Mouse (Mus musculus) limb, embryonic 11.5 days (tissue): ENCODE measurements around the gene Pi4ka. TPM values are rescaled to one million over a fixed set of nuclear protein-coding genes. Genes with fewer than 3 reads are reported as not detected.
A peak's percentile ranks its signal among the peaks of the same experiment; 100 is the strongest.

ENCODE experiments used
- ATAC-seq: fragments of 200-750 bp; cut with Nextera tagmentation; 2 replicates; pipeline ENCODE4 v1.8.0; 2017; ENCODE audit warnings: low read depth; ENCODE audit not compliant: insufficient number of reproducible peaks, low FRiP score, low TSS enrichment
- DNase-seq: peaks from one replicate; pipeline ENCODE4 v3.0.0-alpha.2; 2015; ENCODE audit warnings: low spot score
- H3K27ac ChIP-seq: fragments of 300-500 bp; sonication (generic); replicated peaks from 2 replicates; pipeline ENCODE4 v1.5.1; 2014; ENCODE audit warnings: low read depth, mild to moderate bottlenecking, low read length
- H3K27me3 ChIP-seq: fragments of 300-500 bp; sonication (generic); 2 replicates; pipeline ENCODE4 v1.6.1; 2014; ENCODE audit warnings: mild to moderate bottlenecking, low read length, mixed read lengths; ENCODE audit not compliant: control insufficient read depth, insufficient read depth
- H3K36me3 ChIP-seq: fragments of 300-500 bp; sonication (generic); 2 replicates; pipeline ENCODE4 v1.6.1; 2014; ENCODE audit warnings: mild to moderate bottlenecking, low read length, moderate library complexity, mixed read lengths; ENCODE audit not compliant: control insufficient read depth, insufficient read depth
- H3K4me1 ChIP-seq: fragments of 300-500 bp; sonication (generic); 2 replicates; pipeline ENCODE4 v1.6.1; 2014; ENCODE audit warnings: low read length, mixed read lengths; ENCODE audit not compliant: control insufficient read depth, insufficient read depth
- H3K4me2 ChIP-seq: fragments of 300-500 bp; sonication (generic); 2 replicates; pipeline ENCODE4 v1.6.1; 2014; ENCODE audit warnings: low read depth, mild to moderate bottlenecking, moderate library complexity; ENCODE audit not compliant: severe bottlenecking
- H3K4me3 ChIP-seq: fragments of 300-500 bp; sonication (generic); 2 replicates; pipeline ENCODE4 v1.5.1; 2014; ENCODE audit warnings: low read depth, low read length
- H3K9ac ChIP-seq: fragments of 300-500 bp; sonication (generic); 2 replicates; pipeline ENCODE4 v1.6.1; 2014; ENCODE audit warnings: mild to moderate bottlenecking, low read length
- H3K9me3 ChIP-seq: fragments of 300-500 bp; sonication (generic); 2 replicates; pipeline ENCODE4 v1.6.1; 2016; ENCODE audit warnings: low read length; ENCODE audit not compliant: control insufficient read depth
- WGBS: fragments of 180-500 bp; shearing (Covaris S2); extraction: QIAGEN DNeasy Blood & Tissue Kit; methylation state at CpG from one replicate; pipeline ENCODE4 v1.1.7; 2014; 5-methylcytosine and 5-hydroxymethylcytosine counted together
- polyA plus RNA-seq: library from polyadenylated mRNA; unstranded; fragments of >200 nt; fragmentation: Nextera tagmentation; extraction: Ambion mirVana; gene quantifications from 2 replicates; pipeline ENCODE4 v1.2.1, GENCODE M21; 2014

Gene Pi4ka
- 33.2 and 33.6 TPM in 2 replicates for polyA plus RNA-seq

- Histone ChIP-seq H3K4me2 (peak within 1 kb of the TSS; percentile 78), H3K27me3 (no peaks in the 10 kb centered on the region), H3K27ac (no peak within 1 kb of the TSS; the same call in 1 of the 2 replicates), H3K36me3 (no peaks in the 10 kb centered on the region), H3K4me1 (peaks cover 9% of the 10 kb centered on the region; the same call in 1 of the 2 replicates), H3K9ac (peak within 1 kb of the TSS; percentile 61), H3K9me3 (no peaks in the 10 kb centered on the region), H3K4me3 (peak within 1 kb of the TSS; percentile 67)
- peak; percentile 95 for ATAC-seq
- DNase-seq: peak; percentile 100
- under 1% methylated on average over 61 of the region's 69 CpGs for WGBS
These were observed at the start of gene Pi4ka, which contains the start of gene Snap29 for GRCm38 (mm10) chr16:17405736-17406443. Pi4ka (minus strand) TSS chr16:17406314. Snap29 (plus strand) TSS chr16:17405986.

GRCm38 (mm10) chr16:17452373-17452715 lies 46.2 kb upstream of the Pi4ka start:
- Histone ChIP-seq H3K27me3 (no peaks in the 10 kb centered on the region), H3K4me1 (peaks cover 9% of the 10 kb centered on the region), H3K4me2 (peak overlapping the region; percentile 66), H3K9ac (peak overlapping the region; percentile 97), H3K36me3 (peaks cover 7% of the 10 kb centered on the region), H3K9me3 (no peaks in the 10 kb centered on the region), H3K27ac (peak overlapping the region; percentile 88; the same call in 1 of the 2 replicates), H3K4me3 (peak overlapping the region; percentile 97)
- ATAC-seq (peak; percentile 23; the same call in 1 of the 2 replicates), DNase-seq (no peak)
- WGBS: under 1% methylated on average over 24 of the region's 24 CpGs

- H3K27me3 ChIP-seq: no peaks in the 10 kb centered on the region
- H3K4me1 ChIP-seq: peaks cover 9% of the 10 kb centered on the region
- H3K4me2 ChIP-seq: peak within 1 kb of the TSS; percentile 66
- H3K4me3 ChIP-seq: peak within 1 kb of the TSS; percentile 97
- H3K27ac ChIP-seq: peak within 1 kb of the TSS; percentile 88
- H3K36me3 ChIP-seq: peaks cover 5% of the 10 kb centered on the region
- H3K9me3 ChIP-seq: no peaks in the 10 kb centered on the region
- DNase-seq (peak; percentile 99), ATAC-seq (peak; percentile 97)
- under 1% methylated on average over 59 of the region's 63 CpGs for WGBS
- peak within 1 kb of the TSS; percentile 97 for H3K9ac ChIP-seq
These were observed 45.6 kb upstream of the Pi4ka start, which contains the start of gene Crkl for GRCm38 (mm10) chr16:17451541-17452372. Crkl (plus strand) TSS chr16:17451987.

GRCm38 (mm10) chr16:17432576-17432975 lies 26.5 kb upstream of the Pi4ka start:
- WGBS: 89% methylated on average over 2 of the region's 2 CpGs
- H3K4me2 ChIP-seq: no peak overlapping the region
- no peaks in the 10 kb centered on the region for H3K27me3 ChIP-seq
- H3K27ac ChIP-seq: no peak overlapping the region
- no peaks in the 10 kb centered on the region; the same call in 1 of the 2 replicates for H3K36me3 ChIP-seq
- ATAC-seq: no peak
- no peak overlapping the region for H3K4me3 ChIP-seq
- no peaks in the 10 kb centered on the region for H3K4me1 ChIP-seq
- no peak for DNase-seq
- H3K9ac ChIP-seq: no peak overlapping the region
- H3K9me3 ChIP-seq: no peaks in the 10 kb centered on the region

- DNase-seq (no peak), ATAC-seq (no peak)
- H3K4me3 ChIP-seq: no peak overlapping the region
- peaks cover 3% of the 10 kb centered on the region; the same call in 1 of the 2 replicates for H3K36me3 ChIP-seq
- WGBS: 86% methylated on average over 3 of the region's 3 CpGs
- H3K27ac ChIP-seq: no peak overlapping the region
- H3K27me3 ChIP-seq: no peaks in the 10 kb centered on the region
- no peaks in the 10 kb centered on the region for H3K4me1 ChIP-seq
- no peaks in the 10 kb centered on the region for H3K9me3 ChIP-seq
- H3K4me2 ChIP-seq: no peak overlapping the region
- no peak overlapping the region for H3K9ac ChIP-seq
These were observed 16.9 kb upstream of the Pi4ka start for GRCm38 (mm10) chr16:17423021-17423420.

GRCm38 (mm10) chr16:17410209-17410608 lies 4.1 kb upstream of the Pi4ka start:
- ATAC-seq: no peak
- no peak for DNase-seq
- Histone ChIP-seq H3K27ac (no peak overlapping the region), H3K36me3 (no peaks in the 10 kb centered on the region), H3K4me3 (no peak overlapping the region), H3K9me3 (no peaks in the 10 kb centered on the region), H3K4me2 (no peak overlapping the region), H3K9ac (no peak overlapping the region), H3K4me1 (0 out of 2 replicates have a peak, but pooled peaks cover 5% of the 10 kb centered on the region), H3K27me3 (no peaks in the 10 kb centered on the region)
- 53% methylated on average over 4 of the region's 4 CpGs for WGBS

- ATAC-seq (no peak), DNase-seq (no peak)
- H3K4me3 ChIP-seq: no peak overlapping the region
- 92% methylated on average over 2 of the region's 2 CpGs for WGBS
- H3K27me3 ChIP-seq: no peaks in the 10 kb centered on the region
- H3K36me3 ChIP-seq: no peaks in the 10 kb centered on the region
- peaks cover 9% of the 10 kb centered on the region; the same call in 1 of the 2 replicates for H3K4me1 ChIP-seq
- no peak overlapping the region for H3K27ac ChIP-seq
- H3K9ac ChIP-seq: no peak overlapping the region
- H3K9me3 ChIP-seq: no peaks in the 10 kb centered on the region
- H3K4me2 ChIP-seq: no peak overlapping the region
These were observed 2.9 kb upstream of the Pi4ka start for GRCm38 (mm10) chr16:17409046-17409445.

GRCm38 (mm10) chr16:17406512-17407231 lies 558 bp upstream of the Pi4ka start:
- DNase-seq (no peak), ATAC-seq (no peak)
- H3K4me1 ChIP-seq: peaks cover 9% of the 10 kb centered on the region; the same call in 1 of the 2 replicates
- H3K9ac ChIP-seq: peak overlapping the region; percentile 28; the same call in 1 of the 2 replicates
- H3K36me3 ChIP-seq: no peaks in the 10 kb centered on the region
- no peak overlapping the region for H3K27ac ChIP-seq
- H3K4me3 ChIP-seq: peak overlapping the region; percentile 67
- H3K27me3 ChIP-seq: no peaks in the 10 kb centered on the region
- no peaks in the 10 kb centered on the region for H3K9me3 ChIP-seq
- WGBS: 34% methylated on average over 9 of the region's 9 CpGs
- peak overlapping the region; percentile 78 for H3K4me2 ChIP-seq
